Mouse (Mus musculus) olfactory bulb, adult 2 months (tissue): Measurements from ENCODE around the gene Usp50.

Source experiments
- CTCF ChIP-seq: fragments of 200-500 bp; IDR thresholded peaks from 2 replicates; pipeline ENCODE4 v1.5.1; 2012; ENCODE audit warnings: low read depth, mild to moderate bottlenecking, low read length, moderate library complexity; ENCODE audit not compliant: insufficient read depth
- POLR2A ChIP-seq: fragments of 200-500 bp; IDR thresholded peaks from 2 replicates; pipeline ENCODE4 v1.6.1; 2012; ENCODE audit warnings: mild to moderate bottlenecking, low read depth, low read length, moderate library complexity; ENCODE audit not compliant: insufficient read depth

GRCm38 (mm10) chr2:126767599-126767998 is 15.7 kb downstream of the Usp50 start:
- TF ChIP-seq POLR2A: no peak
- TF ChIP-seq CTCF: no peak
